Mouse (Mus musculus) ES-Bruce4 (cell line): ENCODE measurements around the gene Smim17.
"Not testable (repeated sequence)": the region's sequence is repeated elsewhere in the genome, so short reads cannot be mapped to it uniquely, and the experiment has no call there.

Experiments
- CTCF ChIP-seq: IDR thresholded peaks from one replicate; pipeline ENCODE4 v1.8.1; 2011; ENCODE audit warnings: low read depth, low read length
- EP300 ChIP-seq: IDR thresholded peaks from 2 replicates; pipeline ENCODE4 v1.6.1; 2011; ENCODE audit warnings: low read depth, low read length; ENCODE audit not compliant: insufficient read depth
- POLR2A ChIP-seq: IDR thresholded peaks from one replicate; pipeline ENCODE4 v1.8.1; 2011; ENCODE audit warnings: low read length; ENCODE audit not compliant: insufficient read depth

- TF ChIP-seq EP300, POLR2A, CTCF: not testable (repeated sequence)
These were observed 79.1 kb downstream of the Smim17 start for GRCm38 (mm10) chr7:6477633-6478032.
